Mouse (Mus musculus) right cerebral cortex, adult 18-20 months (tissue): Measurements from ENCODE around the gene Slc39a8.

Experiments used
- DNase-seq: peaks from one replicate; pipeline ENCODE4 v3.0.0; 2022; ENCODE audit warnings: mixed read lengths

Gene Slc39a8

DNA sequence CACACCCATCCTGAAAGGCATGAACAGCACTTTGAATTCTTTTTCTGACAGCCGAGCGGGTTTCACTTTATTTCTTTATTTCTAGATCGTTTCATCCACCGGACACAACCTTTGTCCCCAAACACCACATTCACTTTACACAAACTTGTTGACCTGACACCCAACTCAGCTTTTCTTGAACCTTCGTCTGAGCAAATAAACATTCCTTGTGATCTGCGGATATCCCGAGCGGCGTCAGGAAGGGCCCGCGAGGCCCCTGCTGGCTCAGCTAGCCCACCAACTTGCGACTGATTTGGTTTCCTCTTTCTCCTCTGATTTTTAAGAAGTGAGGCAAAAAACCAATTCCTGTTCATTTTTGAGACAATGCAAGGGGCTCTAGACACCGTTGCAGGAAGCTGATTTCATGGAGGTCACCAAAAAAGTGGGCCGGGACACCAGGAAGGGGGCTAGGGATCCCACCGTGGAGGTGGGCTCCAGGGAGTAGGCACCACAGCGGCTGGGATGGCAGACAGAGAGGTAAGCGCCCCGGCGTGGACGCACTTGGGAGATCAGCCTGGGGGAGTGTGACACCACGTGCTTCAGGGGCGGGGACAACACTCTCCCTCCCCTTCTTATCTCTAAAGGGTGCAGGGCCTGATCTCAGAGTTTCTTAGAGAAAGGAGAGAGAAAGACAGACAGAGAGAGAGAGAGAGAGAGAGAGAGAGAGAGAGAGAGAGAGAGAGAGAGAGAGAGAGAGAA, at the start of gene Slc39a8:
Slc39a8 (plus strand) TSS at position 264 of the 738 bp plus-strand sequence.
- peak; percentile 56 for DNase-seq

DNA sequence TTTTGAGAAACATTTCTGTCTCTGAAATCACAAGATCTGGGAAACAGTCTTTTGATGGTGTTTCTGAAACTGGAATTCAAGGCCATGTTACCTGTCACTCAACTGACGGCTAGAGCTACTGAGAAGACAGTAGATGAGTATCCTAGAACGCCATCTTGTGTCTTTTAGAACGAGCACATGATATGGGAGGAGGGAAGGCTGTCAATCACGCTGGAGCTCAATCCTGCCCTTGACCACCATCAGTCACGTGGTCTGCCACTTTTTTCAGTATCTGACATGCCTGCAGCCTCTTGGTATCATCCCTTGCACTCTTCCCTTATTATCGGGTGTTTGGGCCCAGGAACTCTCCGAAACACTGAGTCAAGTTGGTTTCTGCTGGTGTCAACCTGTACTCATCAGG, 40.0 kb upstream of the Slc39a8 start:
- DNase-seq, result no peak

GRCm38 (mm10) chr3:135796117-135796516, 29.0 kb upstream of the Slc39a8 start:
- DNase-seq, result no peak

DNA sequence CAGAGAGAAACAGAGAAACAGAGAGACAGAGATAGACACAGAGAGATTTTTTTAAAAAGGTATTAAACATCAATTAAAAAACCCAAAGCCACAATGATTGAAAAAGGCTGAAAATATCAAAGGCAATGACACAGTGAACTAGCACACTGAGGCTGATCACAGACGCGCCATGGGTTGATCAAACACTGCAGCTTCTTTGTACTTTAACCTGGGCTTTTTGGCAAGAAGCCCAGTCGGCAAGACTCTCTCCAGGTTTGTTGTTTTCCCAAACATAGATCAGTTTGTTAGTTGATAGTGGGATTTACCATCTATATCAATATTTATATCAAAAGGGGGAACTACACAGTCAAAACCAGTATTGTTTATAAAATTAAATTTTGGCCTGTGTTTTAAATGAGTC, 26.8 kb upstream of the Slc39a8 start:
- no peak for DNase-seq

GRCm38 (mm10) chr3:135798665-135799064, 26.4 kb upstream of the Slc39a8 start:
- no peak for DNase-seq

- no peak for DNase-seq
Measured at GRCm38 (mm10) chr3:135814665-135815064, 10.4 kb upstream of the Slc39a8 start.

- no peak for DNase-seq
Measured at GRCm38 (mm10) chr3:135815973-135816727, 8.9 kb upstream of the Slc39a8 start.

DNA sequence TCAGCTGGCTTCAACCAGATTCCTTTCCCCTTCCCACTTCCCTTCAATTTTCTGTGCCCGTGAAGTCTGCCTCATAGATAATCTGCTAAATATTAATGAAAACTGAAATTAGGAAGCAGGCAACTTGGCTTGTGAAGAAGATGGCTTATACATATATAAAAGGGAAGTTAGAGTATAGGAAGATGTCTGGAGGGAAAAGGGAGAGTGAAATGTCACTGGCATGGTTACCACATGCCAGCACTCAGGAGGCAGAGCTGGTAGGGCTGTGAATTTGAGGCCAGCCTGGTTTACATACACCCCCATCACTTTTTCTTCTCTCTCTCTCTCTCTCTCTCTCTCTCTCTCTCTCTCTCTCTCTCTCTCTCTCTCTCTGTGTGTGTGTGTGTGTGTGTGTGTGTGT, 8.0 kb upstream of the Slc39a8 start:
- DNase-seq, result no peak

DNA sequence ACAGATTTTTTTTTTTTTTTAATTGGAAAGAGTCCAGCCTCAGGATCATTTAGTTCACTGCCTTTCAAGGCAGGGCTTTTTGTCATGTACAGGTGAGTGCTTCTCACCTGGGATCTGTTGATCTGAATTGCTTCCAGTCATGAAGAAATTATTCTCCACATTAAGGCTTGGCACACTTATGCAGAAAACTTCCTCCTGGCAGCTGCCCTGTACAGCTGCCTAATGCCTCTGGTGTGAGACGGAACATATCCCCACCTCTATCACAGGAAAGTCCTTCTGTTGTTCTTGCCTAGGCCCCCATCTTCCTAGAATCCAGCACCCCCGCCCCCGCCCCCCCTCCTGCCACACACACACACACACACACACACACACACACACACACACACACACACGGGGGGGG, 643 bp upstream of the Slc39a8 start:
- DNase-seq, result no peak

GRCm38 (mm10) chr3:135825754-135826683, 940 bp downstream of the Slc39a8 start:
- peak; percentile 10 for DNase-seq

- no peak for DNase-seq
Measured at GRCm38 (mm10) chr3:135826684-135827249, 1.7 kb downstream of the Slc39a8 start.

DNA sequence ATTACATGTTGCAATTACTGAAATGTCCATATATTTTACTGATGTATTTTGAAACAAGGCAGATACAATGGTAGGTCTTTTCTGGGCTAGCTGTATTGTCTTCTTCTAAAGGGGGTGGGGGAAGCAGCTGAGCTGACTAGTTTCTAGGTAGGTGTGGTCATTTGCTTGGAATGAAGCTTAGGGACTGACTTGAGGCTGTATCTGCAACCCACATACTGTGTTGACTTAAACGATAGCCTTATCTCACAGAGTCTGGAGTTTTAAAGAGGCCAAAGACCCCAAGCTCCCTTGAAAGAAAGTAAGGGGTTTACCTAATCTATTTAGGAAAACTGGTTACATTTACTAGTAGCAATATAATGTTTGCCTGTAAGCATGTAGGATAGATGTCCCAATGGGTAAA, 2.9 kb downstream of the Slc39a8 start:
- no peak for DNase-seq

DNA sequence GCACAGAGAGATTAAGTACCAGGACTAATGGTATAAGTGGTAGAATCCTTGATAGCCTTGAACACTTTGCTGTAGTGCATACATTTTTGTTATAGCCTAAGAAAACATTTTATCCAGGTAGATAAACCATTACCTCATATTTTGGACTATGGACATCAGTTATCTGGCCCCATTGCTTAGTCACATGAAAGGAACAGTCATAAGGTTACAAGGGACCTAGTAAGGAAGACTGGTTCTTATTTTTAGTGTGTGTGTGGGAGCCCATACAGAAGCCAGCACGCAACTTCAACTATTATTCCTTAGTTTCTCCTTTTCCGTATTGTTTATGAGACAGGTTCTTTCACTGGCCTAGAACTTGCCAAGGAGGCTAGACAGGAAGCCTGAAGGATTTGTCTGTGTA, 7.4 kb downstream of the Slc39a8 start:
- DNase-seq, result no peak

DNA sequence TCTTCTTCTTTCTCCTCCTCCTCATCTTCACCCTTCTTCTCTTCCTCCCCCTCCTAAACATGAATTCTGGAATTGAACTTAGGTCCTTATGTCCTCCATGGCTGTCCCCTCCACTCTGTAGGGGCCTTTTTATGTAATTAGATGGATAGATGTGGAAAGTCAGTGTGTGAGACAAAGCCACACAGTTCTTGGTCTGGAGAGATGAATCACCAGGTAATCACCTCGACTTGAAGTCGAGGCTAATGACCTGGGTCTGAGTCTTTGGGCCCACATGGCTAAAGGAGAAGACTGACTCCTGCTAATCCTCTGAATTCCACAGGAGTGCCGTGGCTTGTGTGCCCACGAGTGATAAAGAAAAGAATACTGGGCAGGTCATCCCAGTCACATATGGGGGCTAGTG, 7.8 kb downstream of the Slc39a8 start:
- no peak for DNase-seq

GRCm38 (mm10) chr3:135834988-135835387, 9.9 kb downstream of the Slc39a8 start:
- DNase-seq, result no peak

GRCm38 (mm10) chr3:135839535-135839934, 14.5 kb downstream of the Slc39a8 start:
- DNase-seq, result no peak

GRCm38 (mm10) chr3:135840185-135840584, 15.1 kb downstream of the Slc39a8 start:
- no peak for DNase-seq

DNA sequence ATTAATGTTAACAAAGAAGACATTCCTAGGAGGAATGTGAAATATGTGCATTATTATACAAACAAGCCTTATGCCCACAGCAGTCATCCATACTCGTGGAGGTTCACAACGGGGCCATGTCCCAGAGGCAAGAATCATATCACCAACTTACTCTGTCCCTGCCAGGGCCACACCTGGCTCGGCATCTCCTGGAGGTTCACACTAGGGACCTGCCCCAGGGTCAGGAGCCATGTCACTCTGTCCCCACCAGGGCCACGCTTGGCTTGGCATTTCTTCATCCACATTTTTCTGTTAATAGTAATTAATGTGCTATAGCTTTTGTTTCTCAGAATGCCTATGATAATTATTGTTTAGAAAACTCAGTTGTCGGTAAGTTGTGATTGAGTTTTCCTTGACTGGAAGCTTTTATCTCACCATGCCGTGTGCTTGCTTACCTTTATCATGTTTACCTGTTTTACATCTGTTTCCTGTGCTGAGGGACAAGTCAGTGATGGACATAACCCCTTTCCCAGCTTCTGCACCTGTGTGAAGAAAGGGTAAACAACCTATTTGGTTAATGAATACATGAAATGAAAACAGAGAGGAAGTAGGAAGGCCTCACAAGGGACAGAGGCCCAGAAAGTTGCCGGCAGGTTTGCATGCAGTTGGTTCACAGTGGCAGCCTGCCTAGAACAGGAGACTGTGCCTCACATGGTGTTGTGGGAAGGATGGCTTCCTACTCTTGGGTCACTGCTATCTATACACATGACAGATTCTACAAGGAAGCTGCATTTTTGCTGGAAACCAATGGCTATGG, 16.8 kb downstream of the Slc39a8 start:
- DNase-seq, result no peak

DNA sequence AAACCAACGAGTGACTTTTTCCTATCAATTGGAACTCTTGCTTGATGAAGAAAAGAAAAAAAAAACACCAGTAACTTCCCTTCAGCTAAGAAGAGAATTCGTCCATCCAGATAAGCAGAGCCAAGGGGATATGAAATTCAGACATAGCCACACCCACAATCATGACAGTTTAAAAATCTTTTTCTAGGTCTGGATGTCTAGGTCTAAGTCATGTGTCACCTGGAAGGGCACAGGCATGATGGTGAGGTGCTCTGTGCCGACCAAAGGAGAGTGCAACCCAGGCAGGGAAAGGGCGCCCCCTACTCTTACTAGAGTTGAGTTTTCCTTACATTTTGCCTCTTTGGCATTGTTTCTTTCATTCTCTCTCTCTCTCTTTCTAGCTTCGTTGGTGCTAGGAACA, 18.1 kb downstream of the Slc39a8 start:
- no peak for DNase-seq

DNA sequence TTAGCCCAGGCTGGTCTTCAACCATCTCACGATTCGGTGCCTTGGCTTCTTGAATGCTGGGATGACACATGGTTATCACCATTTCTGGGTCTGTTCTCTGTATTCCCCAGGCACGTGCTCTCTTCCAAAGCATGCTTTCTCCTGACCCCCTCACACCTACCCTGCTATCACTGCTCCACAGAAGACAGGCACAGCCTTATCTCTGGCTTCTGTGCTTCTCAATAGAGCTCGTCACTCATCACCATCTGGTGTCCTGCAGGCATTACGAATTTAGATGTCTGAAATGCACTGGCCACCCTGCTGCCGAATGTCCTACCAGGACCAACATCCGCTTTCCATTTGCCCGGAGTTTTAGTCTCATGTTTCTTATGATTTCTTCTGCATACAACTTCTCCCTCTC, 18.6 kb downstream of the Slc39a8 start:
- DNase-seq, result no peak

GRCm38 (mm10) chr3:135844835-135845234, 19.8 kb downstream of the Slc39a8 start:
- no peak for DNase-seq

DNA sequence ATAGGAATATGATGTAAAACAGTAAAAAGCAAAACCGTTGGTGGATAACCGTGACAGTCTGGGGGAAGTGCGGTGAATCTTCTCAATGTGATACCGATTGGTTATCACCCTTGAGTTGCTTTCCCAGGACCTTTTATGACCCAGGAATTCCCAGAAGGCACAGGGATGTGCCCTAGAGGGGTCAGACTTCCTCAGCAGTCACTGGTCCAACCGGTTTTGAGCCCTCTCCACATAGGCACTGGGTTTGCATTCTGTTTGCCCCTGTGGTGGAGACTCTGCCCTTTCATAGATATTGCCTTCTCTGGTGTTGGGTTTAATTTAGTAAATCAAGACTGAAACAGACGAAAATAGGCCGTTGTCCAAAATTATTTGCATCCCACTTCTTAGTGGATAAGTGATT, 20.8 kb downstream of the Slc39a8 start:
- DNase-seq, result no peak
